In the genomic region with DNA sequence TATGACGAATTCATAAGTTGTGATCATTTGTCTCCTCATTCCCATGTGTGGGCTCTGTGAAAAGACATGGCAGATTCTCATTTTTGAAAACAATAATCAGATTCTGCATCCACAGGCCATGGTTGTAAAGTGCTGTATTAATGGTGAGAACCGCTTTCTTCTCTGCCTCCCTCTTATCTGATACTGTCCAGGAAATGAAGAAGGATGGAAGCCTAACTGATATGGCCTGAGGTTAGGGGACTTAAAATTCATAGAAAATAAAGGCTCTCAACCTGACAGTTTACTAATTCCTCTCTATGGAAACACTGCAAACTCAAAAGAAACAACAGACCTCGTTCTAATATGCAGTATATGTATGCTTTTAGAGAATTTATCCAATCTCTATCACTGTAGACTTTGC, we compare ENCODE assay signal across 20 mouse cellular contexts.
"Had no signal": no experiment of that assay in that cellular context is flagged by ENCODE, and none has a peak within 500 bp of the region (broad histone marks: within the 10 kb centered on the region; RNA-seq: fewer than 3 reads in every experiment).

No protein-coding gene starts in this region.

- H3K9me3 ChIP-seq: megakaryocyte, embryonic 14.5 days; midbrain, embryonic 10.5 days; midbrain, embryonic 12.5 days; neural tube, embryonic 13.5 days; neural tube, embryonic 15.5 days had no signal

- H3K36me3 ChIP-seq: midbrain, embryonic 10.5 days; midbrain, embryonic 12.5 days; neural tube, embryonic 13.5 days; neural tube, embryonic 15.5 days had no signal

- H3K27me3 ChIP-seq: megakaryocyte, embryonic 14.5 days; midbrain, embryonic 12.5 days; neural tube, embryonic 13.5 days; neural tube, embryonic 15.5 days had no signal

- H3K4me1 ChIP-seq: midbrain, embryonic 10.5 days; midbrain, embryonic 12.5 days; neural tube, embryonic 13.5 days; neural tube, embryonic 15.5 days had no signal

- H3K9ac ChIP-seq: lung, embryonic 14.5 days; midbrain, embryonic 12.5 days; neural tube, embryonic 13.5 days; neural tube, embryonic 15.5 days had no signal

- H3K4me2 ChIP-seq: lung, embryonic 14.5 days; midbrain, embryonic 12.5 days; neural tube, embryonic 13.5 days; neural tube, embryonic 15.5 days had no signal

- DNase-seq: lung, adult 18-20 months; lung, embryonic 14.5 days; lung, postnatal 10 days; lung, postnatal 4 days; midbrain, embryonic 14.5 days; retina, postnatal 1 day; right cerebral cortex, adult 18-20 months; right cerebral cortex, postnatal 25 days; right cerebral cortex, postnatal 4 days; spleen, adult 18-20 months; thymus, adult 18-20 months; thymus, postnatal 14 days; thymus, postnatal 36 days had no signal

- H3K27ac ChIP-seq: midbrain, embryonic 10.5 days; midbrain, embryonic 12.5 days; neural tube, embryonic 13.5 days; neural tube, embryonic 15.5 days had no signal

- ATAC-seq: midbrain, embryonic 16.5 days had no signal

- H3K4me3 ChIP-seq: midbrain, embryonic 10.5 days; midbrain, embryonic 12.5 days; myocyte; neural tube, embryonic 13.5 days; neural tube, embryonic 15.5 days had no signal
